Mouse (Mus musculus) ES-Bruce4 (cell line): Measurements from ENCODE around the gene Sugct.

Experiments
- CTCF ChIP-seq: IDR thresholded peaks from one replicate; pipeline ENCODE4 v1.8.1; 2011; ENCODE audit warnings: low read depth, low read length
- POLR2A ChIP-seq: IDR thresholded peaks from one replicate; pipeline ENCODE4 v1.8.1; 2011; ENCODE audit warnings: low read length; ENCODE audit not compliant: insufficient read depth

GRCm38 (mm10) chr13:17728798-17729197 lies 33.4 kb upstream of the Sugct start:
- TF ChIP-seq CTCF (no peak), POLR2A (no peak)
